Mouse (Mus musculus): ENCODE results near the gene Speer2.

The Speer2 gene

DNA sequence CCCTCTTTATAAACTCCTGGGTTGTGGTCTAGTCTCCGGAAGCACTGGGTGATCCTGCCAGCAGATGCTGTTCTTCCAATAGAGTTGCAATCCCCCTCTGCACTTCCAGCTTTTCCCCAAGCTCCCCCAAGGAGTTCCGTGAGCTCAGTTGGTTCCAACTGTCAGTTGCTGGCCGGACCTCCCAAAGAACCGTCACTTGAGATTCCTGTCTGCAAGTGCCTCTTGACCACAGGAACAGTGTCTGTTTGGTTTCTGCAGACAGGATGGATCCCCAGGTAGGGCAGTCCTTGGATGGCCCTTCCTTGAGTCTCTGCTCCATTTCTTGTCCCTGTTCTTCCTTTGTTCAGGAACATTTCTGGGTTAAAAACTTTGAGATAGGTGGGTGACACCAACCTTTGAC, at the start of gene Speer2:
Speer2 (minus strand) TSS at position 101 of the 400 bp plus-strand sequence.
- DNase-seq, result no peak

DNA sequence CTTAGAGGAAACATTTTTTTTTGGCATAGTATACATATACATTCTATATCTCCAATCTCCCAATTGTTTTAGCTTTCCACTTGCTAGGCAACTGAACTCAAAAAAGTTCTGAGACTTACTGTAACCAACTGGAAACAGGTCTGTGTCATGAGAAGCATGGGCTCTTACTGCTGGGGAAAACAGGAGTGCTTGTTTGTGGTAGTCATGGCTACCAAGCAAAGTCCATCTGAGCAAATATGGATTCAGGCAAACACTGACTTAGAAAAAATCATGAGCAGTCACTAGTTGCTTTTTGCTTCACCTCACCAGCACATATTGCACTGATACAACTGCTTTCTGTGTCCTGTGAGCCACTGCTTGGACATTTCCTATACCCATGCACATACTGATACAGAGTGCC, 40.8 kb upstream of the Speer2 start:
- DNase-seq, result no peak

- DNase-seq, result no peak
Observed at GRCm38 (mm10) chr16:69880712-69881111, 17.2 kb upstream of the Speer2 start.

GRCm38 (mm10) chr16:69836628-69837027, 26.9 kb downstream of the Speer2 start:
- no peak for DNase-seq

DNA sequence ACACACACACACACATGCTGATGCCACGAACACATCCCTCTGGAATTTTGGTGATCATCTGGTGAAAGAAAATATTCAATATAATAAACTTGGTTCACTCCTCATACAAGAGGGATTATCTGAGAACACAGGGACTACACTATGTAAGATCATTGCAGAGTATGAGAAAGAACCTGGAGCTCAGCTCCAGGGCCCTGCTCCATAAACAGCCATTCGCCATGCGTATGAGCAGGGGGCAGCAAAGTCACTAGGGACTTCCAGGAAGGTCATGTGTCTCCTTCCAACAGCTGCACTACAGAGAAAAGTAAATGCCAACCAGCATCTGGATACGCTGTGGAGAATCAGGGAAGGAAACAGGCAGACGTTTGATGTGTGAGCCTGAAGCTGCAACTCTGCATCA, 49.9 kb downstream of the Speer2 start:
- DNase-seq, result no peak

All from cerebellum, postnatal 14 days (tissue).